Mouse (Mus musculus) stomach, postnatal 0 days (tissue): Measurements from ENCODE around the gene Thumpd1.
"Not testable (repeated sequence)": the region's sequence is repeated elsewhere in the genome, so short reads cannot be mapped to it uniquely, and the experiment has no call there.

Experiments used
- CTCF ChIP-seq: IDR thresholded peaks from 2 replicates; pipeline ENCODE4 v1.5.1; 2016; ENCODE audit warnings: antibody characterized with exemption, low read depth, mild to moderate bottlenecking, moderate library complexity
- EP300 ChIP-seq: optimal IDR thresholded peaks from 2 replicates; pipeline ENCODE3; 2016; ENCODE audit warnings: antibody characterized with exemption

- not testable (repeated sequence) for TF ChIP-seq CTCF, EP300
Observed at GRCm38 (mm10) chr7:119739798-119740468, 19.3 kb upstream of the Thumpd1 start.
